Mouse (Mus musculus): ENCODE measurements around the gene Zfr. TPM values are rescaled to one million over a fixed set of nuclear protein-coding genes. Genes with fewer than 3 reads are reported as not detected.

Zfr gene
- polyA plus RNA-seq (2015; fragmentation: Nextera tagmentation; extraction: Ambion mirVana): 40.5 and 52.9 TPM in 2 replicates

DNA sequence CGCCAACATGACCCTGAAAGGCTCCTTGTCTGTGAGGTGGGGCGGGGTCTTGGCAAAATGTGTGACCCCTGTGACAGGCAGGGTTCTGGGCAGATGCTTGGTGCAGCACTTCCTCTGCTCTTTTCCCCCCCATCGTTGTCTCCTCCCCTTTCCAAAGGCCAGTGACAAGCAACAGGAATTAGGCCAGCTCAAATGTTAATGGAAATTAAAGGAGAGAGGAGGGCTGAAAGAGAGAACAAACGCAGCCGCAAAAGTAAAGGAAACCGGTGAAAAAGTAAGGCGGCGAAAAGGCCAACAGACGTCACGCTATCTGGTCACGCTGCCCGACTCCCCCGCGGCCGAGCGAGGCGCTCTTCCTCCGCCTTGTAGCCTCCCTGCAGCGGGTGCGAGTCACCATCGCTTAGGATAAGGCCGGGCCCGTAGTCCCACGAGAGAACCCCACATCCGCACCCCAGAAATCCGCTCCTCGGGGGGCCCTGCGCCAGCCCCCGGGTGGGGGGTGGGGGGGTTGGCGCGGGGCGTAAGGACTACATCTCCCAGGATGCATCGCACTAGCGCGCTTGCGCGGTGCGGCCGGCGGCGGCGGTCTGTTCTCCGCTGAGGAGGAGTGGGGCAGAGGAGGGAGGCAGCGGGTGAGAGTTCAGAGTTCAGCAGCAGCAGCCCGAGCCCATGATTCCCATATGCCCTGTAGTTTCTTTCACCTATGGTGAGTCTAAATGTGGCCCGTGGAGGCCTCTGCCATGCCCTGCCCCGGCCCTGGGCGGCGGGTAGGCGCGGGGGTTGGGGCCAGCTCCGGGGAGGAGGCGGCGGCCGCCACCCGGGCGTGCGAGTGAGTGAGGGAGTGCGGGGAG, at the start of gene Zfr:
Gene Zfr (plus strand): TSS at position 590 of the 851 bp plus-strand sequence.
- no peaks in the 10 kb centered on the region for H3K4me1 ChIP-seq (replicated peaks; ENCODE audit: control insufficient read depth, insufficient read depth)
- no peaks in the 10 kb centered on the region for H3K36me3 ChIP-seq (ENCODE audit: control insufficient read depth, insufficient read depth, low read length)
- peak within 1 kb of the TSS; percentile 99 for H3K9ac ChIP-seq (ENCODE audit: low read length)
- ATAC-seq (ENCODE audit: low FRiP score, low TSS enrichment) (peak; percentile 90), DNase-seq (ENCODE audit: low spot score) (peak; percentile 92)
- H3K27ac ChIP-seq (replicated peaks): peak within 1 kb of the TSS; percentile 97
- H3K9me3 ChIP-seq (ENCODE audit: control insufficient read depth, low read length): no peaks in the 10 kb centered on the region
- peak within 1 kb of the TSS; percentile 74 for H3K4me2 ChIP-seq (replicated peaks; ENCODE audit: low read depth)
- TF ChIP-seq CTCF (IDR thresholded peaks at IDR 0.05; ENCODE audit: low read depth) (peak; percentile 51), EP300 (optimal IDR thresholded peaks at IDR 0.05) (no peak)
- H3K4me3 ChIP-seq (ENCODE audit: low read depth, low read length): peak within 1 kb of the TSS; percentile 98
- H3K27me3 ChIP-seq (ENCODE audit: control insufficient read depth, insufficient read depth, low read length): no peaks in the 10 kb centered on the region
- under 1% methylated on average over 37 of the region's 59 CpGs for whole genome bisulfite sequencing

DNA sequence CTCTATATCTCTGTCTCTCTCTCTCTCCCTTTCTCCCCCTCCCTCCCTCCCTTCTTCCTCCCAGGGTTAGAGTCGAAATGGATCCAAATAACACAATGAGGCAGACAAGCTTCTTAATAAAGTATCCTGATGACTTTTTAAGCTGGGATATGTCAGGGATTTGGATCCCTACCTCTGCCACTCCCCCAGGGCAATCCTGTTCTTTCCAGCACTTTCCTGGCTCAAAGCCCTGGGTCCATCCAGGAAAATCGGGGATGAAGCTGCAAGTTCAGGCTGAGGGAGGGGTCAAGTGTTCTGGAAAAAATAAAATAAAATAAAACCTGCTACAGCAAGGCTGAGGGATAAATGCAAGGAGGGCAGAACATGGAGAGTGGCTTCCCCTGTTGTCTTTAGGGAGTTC, 49.7 kb upstream of the Zfr start:
- no peak for TF ChIP-seq CTCF (IDR thresholded peaks at IDR 0.05; ENCODE audit: low read depth)
- no peak for TF ChIP-seq EP300 (optimal IDR thresholded peaks at IDR 0.05)
- 19% methylated on average over 2 of the region's 2 CpGs for WGBS
- DNase-seq (ENCODE audit: low spot score) (no peak), ATAC-seq (ENCODE audit: low FRiP score, low TSS enrichment) (no peak)
- Histone ChIP-seq H3K27me3 (ENCODE audit: control insufficient read depth, insufficient read depth, low read length) (no peaks in the 10 kb centered on the region), H3K4me1 (replicated peaks; ENCODE audit: control insufficient read depth, insufficient read depth) (0 out of 2 replicates have a peak, but pooled peaks cover 5% of the 10 kb centered on the region), H3K27ac (replicated peaks) (0 out of 2 replicates have a peak overlapping the region, but pooled peaks have one; percentile 35), H3K4me3 (ENCODE audit: low read depth, low read length) (no peak overlapping the region), H3K9ac (ENCODE audit: low read length) (no peak overlapping the region), H3K36me3 (ENCODE audit: control insufficient read depth, insufficient read depth, low read length) (no peaks in the 10 kb centered on the region), H3K4me2 (replicated peaks; ENCODE audit: low read depth) (no peak overlapping the region), H3K9me3 (ENCODE audit: control insufficient read depth, low read length) (no peaks in the 10 kb centered on the region)

DNA sequence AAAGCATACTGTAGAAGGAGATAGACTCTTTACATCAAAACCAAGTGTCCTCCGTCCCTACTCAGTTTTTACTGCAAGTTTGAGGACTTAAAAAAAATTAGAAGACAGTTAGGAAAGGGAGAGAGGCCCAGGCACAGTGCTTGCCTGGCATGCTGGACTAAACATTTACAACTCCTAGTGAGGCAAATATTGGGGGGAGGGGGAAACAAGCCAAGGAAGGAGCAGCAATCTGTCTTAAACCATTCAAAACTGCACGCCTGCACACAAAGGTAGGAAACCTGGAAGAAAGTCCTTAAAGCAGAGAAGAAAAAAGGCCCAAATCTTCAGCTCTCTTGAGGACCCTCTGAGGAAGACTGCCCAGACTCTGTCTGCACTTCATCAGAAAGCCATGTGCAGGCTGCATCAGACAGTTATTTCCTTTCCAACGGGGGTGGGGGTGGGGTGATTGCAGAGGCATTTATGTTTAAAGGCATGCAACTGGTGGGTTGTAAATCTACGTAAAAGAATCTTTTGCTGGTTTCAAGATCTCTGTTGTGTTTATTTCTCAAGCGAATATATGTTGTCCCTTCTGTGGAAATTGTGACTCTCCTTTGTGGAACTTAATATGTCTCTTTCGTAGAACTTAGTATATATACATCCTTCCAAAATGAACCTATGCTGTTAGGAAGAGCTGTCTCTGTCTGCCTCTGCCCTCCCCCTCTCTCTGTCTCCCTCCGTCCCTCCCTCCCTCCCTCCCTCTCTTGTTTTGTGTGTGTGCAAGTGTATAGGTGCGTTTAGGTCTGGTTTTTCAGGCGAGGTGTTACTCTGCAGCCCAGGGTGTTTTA, 49.0 kb upstream of the Zfr start:
- Histone ChIP-seq H3K27me3 (ENCODE audit: control insufficient read depth, insufficient read depth, low read length) (no peaks in the 10 kb centered on the region), H3K27ac (replicated peaks) (0 out of 2 replicates have a peak overlapping the region, but pooled peaks have one; percentile 35), H3K9me3 (ENCODE audit: control insufficient read depth, low read length) (no peaks in the 10 kb centered on the region), H3K4me2 (replicated peaks; ENCODE audit: low read depth) (no peak overlapping the region; the same call in 1 of the 2 replicates), H3K4me3 (ENCODE audit: low read depth, low read length) (no peak overlapping the region), H3K4me1 (replicated peaks; ENCODE audit: control insufficient read depth, insufficient read depth) (0 out of 2 replicates have a peak, but pooled peaks cover 5% of the 10 kb centered on the region), H3K36me3 (ENCODE audit: control insufficient read depth, insufficient read depth, low read length) (no peaks in the 10 kb centered on the region), H3K9ac (ENCODE audit: low read length) (no peak overlapping the region)
- 35% methylated on average over 9 of the region's 9 CpGs for WGBS
- TF ChIP-seq CTCF (IDR thresholded peaks at IDR 0.05; ENCODE audit: low read depth) (no peak), EP300 (optimal IDR thresholded peaks at IDR 0.05) (no peak)
- DNase-seq (ENCODE audit: low spot score) (no peak), ATAC-seq (ENCODE audit: low FRiP score, low TSS enrichment) (0 out of 2 replicates have a peak, but pooled peaks have one; percentile 38)

DNA sequence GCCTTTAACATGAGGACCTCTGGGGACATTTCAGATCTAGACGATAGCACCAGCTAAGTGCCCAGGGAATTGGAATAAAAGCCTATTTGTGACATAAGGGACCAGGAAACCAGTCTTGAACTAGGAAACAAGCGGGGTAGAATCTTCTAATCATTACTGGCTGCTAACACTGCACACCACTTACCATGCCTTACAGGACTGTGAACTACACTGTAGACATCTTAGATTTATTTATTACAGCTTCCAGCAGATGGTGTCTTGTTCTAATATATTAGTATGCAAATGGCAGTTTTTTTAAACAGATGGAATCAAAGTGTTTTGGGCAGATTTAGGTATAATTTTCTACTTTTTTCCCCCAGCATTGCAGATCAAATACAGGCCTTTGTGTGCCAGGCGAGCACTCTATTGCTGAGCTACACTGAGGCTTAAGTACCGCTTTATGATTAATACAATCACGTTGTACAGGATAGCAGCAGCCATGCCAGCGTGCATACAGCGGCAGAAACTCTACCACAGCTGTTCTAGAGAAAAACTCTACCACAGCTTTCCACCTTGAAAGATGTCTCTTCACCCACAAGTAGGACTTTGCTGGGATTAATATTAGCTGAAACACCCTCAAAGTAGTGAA, 44.8 kb upstream of the Zfr start:
- no peak for ATAC-seq (ENCODE audit: low FRiP score, low TSS enrichment)
- 87% methylated on average over 7 of the region's 7 CpGs for WGBS

DNA sequence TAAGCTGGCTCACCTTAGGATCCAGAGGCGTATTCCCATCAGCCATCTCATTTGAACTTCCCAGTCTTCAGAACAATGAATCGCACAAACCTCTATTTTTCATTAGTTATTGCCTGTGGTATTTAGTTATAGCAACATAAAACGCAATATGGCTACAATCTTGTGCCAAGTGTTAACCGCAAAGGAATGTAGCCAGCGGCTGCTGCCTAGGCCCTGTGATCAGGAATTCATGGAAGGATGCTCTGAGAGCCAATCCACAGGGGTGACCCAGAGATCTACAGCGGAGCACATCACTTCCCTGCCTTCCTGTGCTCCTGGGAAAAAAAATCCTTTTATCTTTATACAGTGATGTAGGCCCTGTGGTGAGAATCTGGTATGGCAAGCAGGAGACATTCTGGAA, 43.2 kb upstream of the Zfr start:
- DNase-seq (ENCODE audit: low spot score) (no peak), ATAC-seq (ENCODE audit: low FRiP score, low TSS enrichment) (no peak)
- TF ChIP-seq CTCF (IDR thresholded peaks at IDR 0.05; ENCODE audit: low read depth) (no peak), EP300 (optimal IDR thresholded peaks at IDR 0.05) (no peak)
- 84% methylated on average over 6 of the region's 6 CpGs for WGBS
- Histone ChIP-seq H3K4me1 (replicated peaks; ENCODE audit: control insufficient read depth, insufficient read depth) (no peaks in the 10 kb centered on the region), H3K27ac (replicated peaks) (no peak overlapping the region), H3K4me2 (replicated peaks; ENCODE audit: low read depth) (no peak overlapping the region), H3K9ac (ENCODE audit: low read length) (no peak overlapping the region), H3K9me3 (ENCODE audit: control insufficient read depth, low read length) (no peaks in the 10 kb centered on the region), H3K4me3 (ENCODE audit: low read depth, low read length) (no peak overlapping the region), H3K27me3 (ENCODE audit: control insufficient read depth, insufficient read depth, low read length) (no peaks in the 10 kb centered on the region), H3K36me3 (ENCODE audit: control insufficient read depth, insufficient read depth, low read length) (no peaks in the 10 kb centered on the region)

More for the DNA sequence above, 44.8 kb upstream of the Zfr start:
- Histone ChIP-seq H3K4me3 (ENCODE audit: low read depth, low read length) (no peak overlapping the region), H3K27me3 (ENCODE audit: control insufficient read depth, insufficient read depth, low read length) (no peaks in the 10 kb centered on the region), H3K4me1 (replicated peaks; ENCODE audit: control insufficient read depth, insufficient read depth) (no peaks in the 10 kb centered on the region), H3K27ac (replicated peaks) (no peak overlapping the region), H3K4me2 (replicated peaks; ENCODE audit: low read depth) (no peak overlapping the region), H3K36me3 (ENCODE audit: control insufficient read depth, insufficient read depth, low read length) (no peaks in the 10 kb centered on the region), H3K9ac (ENCODE audit: low read length) (no peak overlapping the region), H3K9me3 (ENCODE audit: control insufficient read depth, low read length) (no peaks in the 10 kb centered on the region)
- TF ChIP-seq EP300 (optimal IDR thresholded peaks at IDR 0.05) (no peak), CTCF (IDR thresholded peaks at IDR 0.05; ENCODE audit: low read depth) (no peak)
- DNase-seq (ENCODE audit: low spot score): no peak
